Mouse (Mus musculus) right cerebral cortex, adult 18-20 months (tissue): ENCODE measurements at regions not wholly inside any gene's neighbourhood (a gene's known extent, or its start where the extent isn't known, plus 50 kb on each side); places are given as distances from the start of the nearest gene placed in this dataset.
"Not testable (repeated sequence)": the region's sequence is repeated elsewhere in the genome, so short reads cannot be mapped to it uniquely, and the experiment has no call there.

ENCODE experiments used
- DNase-seq: peaks from one replicate; pipeline ENCODE4 v3.0.0; 2022; ENCODE audit warnings: mixed read lengths

DNA sequence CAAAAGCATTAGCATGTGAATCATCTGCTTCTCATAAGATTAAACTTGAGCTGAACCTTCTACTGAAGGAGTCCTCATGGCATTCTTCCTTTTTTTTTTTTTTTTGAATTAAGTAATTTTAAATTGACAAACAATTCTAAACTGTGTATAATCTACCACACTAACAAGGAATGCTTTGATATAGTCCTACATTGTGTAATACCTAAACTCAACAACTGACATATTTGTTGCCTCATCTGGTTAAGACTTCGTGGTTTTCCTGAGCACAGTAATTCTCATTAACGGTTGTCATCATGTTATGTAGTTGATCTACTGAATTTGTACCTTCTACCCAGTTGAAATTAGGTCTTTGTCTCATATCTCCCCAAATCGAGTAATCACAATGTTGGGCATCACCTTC, 83.9 kb upstream of the Hcrtr2 start:
- no peak for DNase-seq

DNA sequence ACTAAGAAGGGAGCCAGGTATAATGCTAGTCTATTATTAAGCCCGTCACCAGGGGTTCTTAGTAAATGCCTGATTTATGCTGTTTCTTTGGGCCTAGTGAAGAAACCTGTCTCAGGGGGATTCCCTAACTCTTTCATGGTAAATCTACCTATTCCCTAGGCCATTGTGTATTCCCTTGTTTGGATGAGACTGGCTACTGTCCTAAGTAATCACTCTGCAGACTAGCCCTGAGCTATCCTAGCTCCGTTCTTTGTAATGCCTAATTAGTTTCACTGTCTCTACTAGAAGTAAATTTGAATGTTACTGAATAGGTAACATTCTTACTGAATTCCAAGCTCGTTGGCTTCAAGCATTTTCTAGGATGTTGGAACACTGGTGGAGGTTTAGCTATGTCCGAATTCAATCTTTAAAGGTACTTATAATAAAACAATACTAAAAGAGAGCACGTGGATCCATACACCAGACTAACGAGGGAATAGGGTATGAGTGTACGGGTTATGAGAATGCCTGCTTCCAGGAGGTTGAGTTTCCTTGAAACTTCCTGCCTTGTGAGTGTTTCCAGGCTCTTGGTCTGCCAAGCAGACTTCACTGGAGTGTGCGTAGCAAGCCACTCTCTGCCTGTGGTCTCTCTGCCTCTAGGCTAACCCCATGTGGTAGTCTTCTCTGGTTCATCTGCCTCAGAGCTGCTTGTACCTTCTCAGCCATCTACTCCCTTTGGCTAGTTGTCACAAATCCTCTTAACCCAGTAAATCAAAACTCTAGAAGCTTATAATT, 78.4 kb upstream of the Hcrtr2 start:
- DNase-seq, result not testable (repeated sequence)

DNA sequence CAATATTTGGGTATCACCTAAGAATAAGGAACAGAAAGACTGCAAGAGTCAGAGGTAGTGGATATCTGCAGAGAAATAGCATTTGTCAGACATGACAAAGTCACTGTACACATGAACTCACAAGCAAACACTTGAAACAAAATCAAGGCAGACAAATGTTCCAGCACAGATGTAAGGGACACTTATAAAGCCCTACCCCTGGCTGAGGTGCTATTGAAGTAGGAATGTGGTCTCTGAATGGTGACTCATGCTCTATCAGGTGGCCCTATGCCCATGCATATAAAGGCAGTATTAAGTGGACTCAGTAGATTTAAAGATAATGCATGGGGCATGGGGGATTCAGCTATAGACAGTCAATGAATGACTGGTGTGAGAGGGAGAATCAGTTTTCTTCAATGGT, 77.2 kb upstream of the Hcrtr2 start:
- no peak for DNase-seq

DNA sequence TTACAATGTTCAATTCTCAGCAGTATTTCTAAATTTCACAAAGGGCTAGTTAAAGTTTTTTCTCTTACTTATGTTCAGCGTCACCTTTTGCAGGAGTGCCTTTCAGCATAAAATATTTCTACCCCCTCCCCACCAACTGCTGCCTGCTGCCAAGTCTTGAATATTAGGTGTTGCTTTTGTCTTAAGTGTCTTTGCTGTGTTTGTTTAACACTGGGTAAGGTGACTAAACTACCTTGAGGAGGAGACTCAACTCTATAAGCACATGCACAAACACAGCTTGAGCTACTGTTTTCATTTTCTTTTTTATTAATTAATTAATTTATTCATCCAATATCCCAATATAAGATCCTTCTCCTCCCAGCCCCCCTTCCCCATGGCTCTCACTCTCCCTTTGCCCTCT, 70.1 kb upstream of the Hcrtr2 start:
- DNase-seq, result no peak

DNA sequence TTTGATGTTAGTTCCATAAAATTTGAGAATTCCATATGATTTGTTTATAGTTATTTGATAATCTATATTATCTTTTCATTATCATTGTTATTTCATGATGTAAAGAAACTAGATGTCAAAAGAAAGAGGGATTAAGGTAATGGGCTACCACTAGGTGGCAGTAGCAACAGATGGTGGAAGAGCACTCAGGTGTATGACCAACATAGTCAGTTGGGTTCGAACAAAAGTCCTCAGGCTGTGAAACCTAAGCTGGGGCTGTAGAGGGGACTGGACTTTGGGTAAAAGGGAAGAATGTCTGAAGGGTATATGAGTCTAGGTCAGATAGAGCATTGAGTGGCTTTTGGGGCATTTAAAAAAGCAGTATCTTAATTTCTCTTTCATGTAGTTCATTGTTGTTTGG, 67.2 kb upstream of the Hcrtr2 start:
- peak; percentile 15 for DNase-seq
